Mouse (Mus musculus): Measurements from ENCODE around the gene Ccdc158. TPM values are rescaled to one million over a fixed set of nuclear protein-coding genes. Genes with fewer than 3 reads are reported as not detected.

Ccdc158 gene
- 0.58 TPM for polyA plus RNA-seq (2014; fragmentation: Illumina TruSeq; extraction: RNeasy Lipid Tissue Mini Kit (QIAGEN cat#74804); ENCODE audit: low read depth, low replicate concordance)

GRCm38 (mm10) chr5:92674859-92675573 lies at the start of gene Ccdc158:
Gene Ccdc158 (minus strand): TSS chr5:92675271.

GRCm38 (mm10) chr5:92683351-92683807 lies 8.3 kb upstream of the Ccdc158 start, which contains the start of gene Shroom3:
Gene Shroom3 (plus strand): TSS chr5:92683435.

GRCm38 (mm10) chr5:92602691-92603690 lies 72.1 kb downstream of the Ccdc158 start, which contains the start of gene Stbd1:
Gene Stbd1 (plus strand): TSS chr5:92603041.

Other genes with a start within 250 kb of the Ccdc158 start
- 32.3 TPM for gene Nup54, start 240.1 kb downstream of the Ccdc158 start, polyA plus RNA-seq (2014; fragmentation: Illumina TruSeq; extraction: RNeasy Lipid Tissue Mini Kit (QIAGEN cat#74804); ENCODE audit: low read depth, low replicate concordance)
- gene Scarb2, start 168.4 kb downstream of the Ccdc158 start, polyA plus RNA-seq (2014; fragmentation: Illumina TruSeq; extraction: RNeasy Lipid Tissue Mini Kit (QIAGEN cat#74804); ENCODE audit: low read depth, low replicate concordance), result 98.6 TPM
- 15.7 TPM for gene Fam47e, start 120.2 kb downstream of the Ccdc158 start, polyA plus RNA-seq (2014; fragmentation: Illumina TruSeq; extraction: RNeasy Lipid Tissue Mini Kit (QIAGEN cat#74804); ENCODE audit: low read depth, low replicate concordance)
- gene Stbd1, start 72.2 kb downstream of the Ccdc158 start, polyA plus RNA-seq (2014; fragmentation: Illumina TruSeq; extraction: RNeasy Lipid Tissue Mini Kit (QIAGEN cat#74804); ENCODE audit: low read depth, low replicate concordance), result 28.3 TPM
- 0.72 TPM for gene Shroom3, start 8.2 kb upstream of the Ccdc158 start, polyA plus RNA-seq (2014; fragmentation: Illumina TruSeq; extraction: RNeasy Lipid Tissue Mini Kit (QIAGEN cat#74804); ENCODE audit: low read depth, low replicate concordance)